Mouse (Mus musculus): ENCODE measurements at regions not wholly inside any gene's neighbourhood (a gene's known extent, or its start where the extent isn't known, plus 50 kb on each side); places are given as distances from the start of the nearest gene placed in this dataset.

GRCm38 (mm10) chr11:32883062-32883852 lies 58.9 kb upstream of the Smim23 start:
- TF ChIP-seq POLR2A (IDR thresholded peaks at IDR 0.05; ENCODE audit: low read depth, low read length) (no peak), CTCF (IDR thresholded peaks at IDR 0.05; ENCODE audit: extremely low read depth, insufficient read length, insufficient replicate concordance, low read depth, low read length) (no peak)

All from small intestine, adult 2 months (tissue).